8 mouse cellular contexts compared by ENCODE assay signal in the genomic region with DNA sequence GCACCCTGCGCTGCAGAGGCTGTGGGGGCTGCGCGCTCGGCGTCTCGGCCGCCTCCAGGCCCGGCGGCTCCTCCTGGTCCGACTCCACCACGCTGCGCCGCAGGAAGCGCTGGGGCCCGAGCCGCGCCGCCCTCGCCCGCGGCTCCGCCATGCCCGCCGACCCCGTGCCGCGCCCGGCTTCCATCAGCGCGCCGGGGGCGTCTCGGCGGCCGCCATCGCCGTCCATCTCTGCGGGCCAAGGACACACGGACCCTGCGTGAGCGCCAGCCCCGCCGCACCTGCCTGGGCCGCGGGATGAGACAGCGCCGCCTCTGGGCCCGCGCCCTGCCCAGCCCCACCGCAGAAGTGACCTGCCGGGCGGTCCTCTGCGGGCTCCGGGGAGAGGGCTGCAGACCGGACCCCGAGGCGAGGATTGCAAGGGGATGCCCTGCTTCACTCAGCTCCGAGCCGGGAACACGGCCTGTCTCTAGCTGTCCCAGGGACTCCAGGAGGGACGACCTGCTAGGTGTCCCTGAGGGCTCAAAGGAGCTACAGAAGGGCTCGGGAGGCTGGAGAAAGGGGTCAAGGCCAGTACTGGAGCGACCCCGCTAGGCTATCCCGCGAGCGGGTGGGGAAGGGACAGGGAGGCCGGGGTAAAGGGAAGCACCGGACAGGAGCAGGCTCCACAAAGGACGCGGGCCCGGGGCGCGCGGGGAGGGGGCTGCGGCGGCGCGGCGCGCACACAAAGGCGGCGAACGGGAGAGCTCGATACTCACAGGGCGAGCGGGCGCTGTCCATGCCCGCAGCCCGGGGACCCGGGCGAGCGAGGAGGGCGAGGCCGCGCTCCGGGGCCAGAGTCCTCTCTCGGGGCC. TPM values are rescaled to one million over a fixed set of nuclear protein-coding genes. Genes with fewer than 3 reads are reported as not detected.
DNase-seq lines count a peak whose midpoint lies in the region; ATAC-seq and TF ChIP-seq lines count a peak whose summit lies in the region.

No protein-coding gene starts in this region.

- no peaks in the 10 kb centered on the region for H3K27me3 ChIP-seq in forebrain, postnatal 0 days (ENCODE audit: insufficient read depth, low read length)
- H3K27me3 ChIP-seq in hindbrain, embryonic 16.5 days (replicated peaks; ENCODE audit: control insufficient read depth, insufficient read depth, low read length): 0 out of 2 replicates have a peak, but pooled peaks cover 2% of the 10 kb centered on the region
- H3K27me3 ChIP-seq in limb, embryonic 11.5 days (ENCODE audit: control insufficient read depth, insufficient read depth, low read length): peaks cover 57% of the 10 kb centered on the region
- peaks cover 15% of the 10 kb centered on the region; the same call in 1 of the 2 replicates for H3K27me3 ChIP-seq in neural tube, embryonic 15.5 days (replicated peaks)

- no peaks in the 10 kb centered on the region for H3K9me3 ChIP-seq in forebrain, postnatal 0 days (ENCODE audit: low read length)
- no peaks in the 10 kb centered on the region for H3K9me3 ChIP-seq in hindbrain, embryonic 16.5 days (ENCODE audit: control insufficient read depth, low read length)
- H3K9me3 ChIP-seq in limb, embryonic 11.5 days (ENCODE audit: control insufficient read depth, low read length): no peaks in the 10 kb centered on the region
- H3K9me3 ChIP-seq in neural tube, embryonic 15.5 days (replicated peaks): no peaks in the 10 kb centered on the region

- peak overlapping the region; percentile 87 for H3K27ac ChIP-seq in forebrain, postnatal 0 days (ENCODE audit: low read depth, low read length)
- peak overlapping the region; percentile 91 for H3K27ac ChIP-seq in hindbrain, embryonic 16.5 days (ENCODE audit: low read depth, low read length)
- H3K27ac ChIP-seq in limb, embryonic 11.5 days (replicated peaks; ENCODE audit: low read depth, low read length): no peak overlapping the region
- H3K27ac ChIP-seq in neural tube, embryonic 15.5 days (replicated peaks): peak overlapping the region; percentile 88

- H3K4me3 ChIP-seq in forebrain, postnatal 0 days (ENCODE audit: low read depth, low read length): peak overlapping the region; percentile 59
- peak overlapping the region; percentile 56 for H3K4me3 ChIP-seq in hindbrain, embryonic 16.5 days (ENCODE audit: low read length)
- H3K4me3 ChIP-seq in limb, embryonic 11.5 days (ENCODE audit: low read depth, low read length): peak overlapping the region; percentile 69
- H3K4me3 ChIP-seq in neural tube, embryonic 15.5 days (replicated peaks): peak overlapping the region; percentile 56

- TF ChIP-seq CTCF in forebrain, postnatal 0 days (IDR thresholded peaks at IDR 0.05; ENCODE audit: low read depth): peak; percentile 41

- peaks cover 23% of the 10 kb centered on the region for H3K4me1 ChIP-seq in forebrain, postnatal 0 days (ENCODE audit: insufficient read depth)
- peaks cover 40% of the 10 kb centered on the region for H3K4me1 ChIP-seq in hindbrain, embryonic 16.5 days (ENCODE audit: control insufficient read depth, insufficient read depth, low read depth, low read length)
- H3K4me1 ChIP-seq in limb, embryonic 11.5 days (ENCODE audit: control insufficient read depth, insufficient read depth, low read length): peaks cover 13% of the 10 kb centered on the region
- peaks cover 50% of the 10 kb centered on the region for H3K4me1 ChIP-seq in neural tube, embryonic 15.5 days

- peak; percentile 84 for ATAC-seq in forebrain, postnatal 0 days
- ATAC-seq in hindbrain, embryonic 16.5 days: peak; percentile 81
- ATAC-seq in limb, embryonic 11.5 days (ENCODE audit: insufficient number of reproducible peaks, low FRiP score, low TSS enrichment, low read depth): peak; percentile 45; the same call in 1 of the 2 replicates
- ATAC-seq in neural tube, embryonic 15.5 days (ENCODE audit: low FRiP score): peak; percentile 88
- ATAC-seq in megakaryocyte-erythroid progenitor cell, adult 5-6 weeks (replicated peaks; ENCODE audit: low FRiP score, low TSS enrichment, poor library complexity, severe bottlenecking): no peak

- 2% methylated on average over 75 of the region's 98 CpGs for WGBS in forebrain, postnatal 0 days
- WGBS in hindbrain, embryonic 16.5 days: under 1% methylated on average over 64 of the region's 98 CpGs
- under 1% methylated on average over 82 of the region's 98 CpGs for WGBS in limb, embryonic 11.5 days
- WGBS in neural tube, embryonic 15.5 days: under 1% methylated on average over 80 of the region's 98 CpGs

- peak overlapping the region; percentile 83 for H3K9ac ChIP-seq in forebrain, postnatal 0 days
- H3K9ac ChIP-seq in hindbrain, embryonic 16.5 days (ENCODE audit: low read depth, low read length): peak overlapping the region; percentile 92
- peak overlapping the region; percentile 60 for H3K9ac ChIP-seq in limb, embryonic 11.5 days (ENCODE audit: low read length)
- H3K9ac ChIP-seq in neural tube, embryonic 15.5 days (replicated peaks): peak overlapping the region; percentile 69

- peak; percentile 45 for DNase-seq in ovary, postnatal 36 days (ENCODE audit: low spot score)
- no peak for DNase-seq in ovary, adult 18-20 months (ENCODE audit: low spot score)
- peak; percentile 64 to 73 for DNase-seq in cerebellum, adult 18-20 months
- peak; percentile 85 for DNase-seq in forebrain, postnatal 0 days
- peak; percentile 70 for DNase-seq in limb, embryonic 11.5 days (ENCODE audit: low spot score)

- no peaks in the 10 kb centered on the region for H3K36me3 ChIP-seq in forebrain, postnatal 0 days (ENCODE audit: insufficient read depth)
- H3K36me3 ChIP-seq in hindbrain, embryonic 16.5 days (ENCODE audit: control insufficient read depth, insufficient read depth, low read length): no peaks in the 10 kb centered on the region
- H3K36me3 ChIP-seq in limb, embryonic 11.5 days (ENCODE audit: control insufficient read depth, insufficient read depth, low read length): no peaks in the 10 kb centered on the region
- H3K36me3 ChIP-seq in neural tube, embryonic 15.5 days: no peaks in the 10 kb centered on the region

- peak overlapping the region; percentile 94 for H3K4me2 ChIP-seq in forebrain, postnatal 0 days (ENCODE audit: low read depth)
- H3K4me2 ChIP-seq in hindbrain, embryonic 16.5 days (ENCODE audit: low read length): peak overlapping the region; percentile 65
- peak overlapping the region; percentile 95 for H3K4me2 ChIP-seq in limb, embryonic 11.5 days (ENCODE audit: low read depth, severe bottlenecking)
- H3K4me2 ChIP-seq in neural tube, embryonic 15.5 days: peak overlapping the region; percentile 94

RNA-seq across cellular contexts. Expression of gene Wnk2, which starts 0.6 kb away (rescaled TPM):
- 35.2 and 46.6 TPM in 2 replicates for total RNA-seq in forebrain, postnatal 0 days (2014; rRNA removed)
- 10.7 and 15.2 TPM in 2 replicates for polyA plus RNA-seq in forebrain, postnatal 0 days (2015; fragmentation: Nextera tagmentation; extraction: Ambion mirVana)
- 15.6 and 17.9 TPM in 2 replicates for polyA plus RNA-seq in hindbrain, embryonic 16.5 days (2015; fragmentation: Nextera tagmentation; extraction: Ambion mirVana)
- polyA plus RNA-seq in limb, embryonic 11.5 days (2014; fragmentation: Nextera tagmentation; extraction: Ambion mirVana): 0.87 and 1.0 TPM in 2 replicates
- 16.0 and 19.0 TPM in 2 replicates for polyA plus RNA-seq in neural tube, embryonic 15.5 days (2015; fragmentation: Nextera tagmentation; extraction: Ambion mirVana)
- 0.24 TPM in 1 of 2 replicates, not detected in the other for total RNA-seq in megakaryocyte-erythroid progenitor cell, adult 5-6 weeks (2014; fragmentation: Nextera tagmentation)
- not detected in 2 replicates for total RNA-seq in megakaryocyte-erythroid progenitor cell, adult 5-6 weeks (2017)

RNA-seq across cellular contexts. Expression of gene Ninj1, which starts 40.1 kb away (rescaled TPM):
- 16.5 and 28.6 TPM in 2 replicates for total RNA-seq in forebrain, postnatal 0 days (2014; rRNA removed)
- 37.0 and 43.1 TPM in 2 replicates for polyA plus RNA-seq in forebrain, postnatal 0 days (2015; fragmentation: Nextera tagmentation; extraction: Ambion mirVana)
- 35.5 and 40.2 TPM in 2 replicates for polyA plus RNA-seq in hindbrain, embryonic 16.5 days (2015; fragmentation: Nextera tagmentation; extraction: Ambion mirVana)
- polyA plus RNA-seq in limb, embryonic 11.5 days (2014; fragmentation: Nextera tagmentation; extraction: Ambion mirVana): 23.6 and 24.4 TPM in 2 replicates
- 37.4 and 38.9 TPM in 2 replicates for polyA plus RNA-seq in neural tube, embryonic 15.5 days (2015; fragmentation: Nextera tagmentation; extraction: Ambion mirVana)
- total RNA-seq in megakaryocyte-erythroid progenitor cell, adult 5-6 weeks (2014; fragmentation: Nextera tagmentation): 34.5 and 36.1 TPM in 2 replicates
- total RNA-seq in megakaryocyte-erythroid progenitor cell, adult 5-6 weeks (2017): 18.7 and 18.9 TPM in 2 replicates
